Mouse (Mus musculus) thymus, adult 18-20 months (tissue): ENCODE measurements around the gene Ncoa3.
A peak's percentile ranks its signal among the peaks of the same experiment; 100 is the strongest.

Experiments
- DNase-seq, 2 experiments: peaks; one replicate each; pipeline ENCODE4 v3.0.0; 2022; ENCODE audit warnings: mixed read lengths in 2 of 2

Ncoa3 gene

DNA sequence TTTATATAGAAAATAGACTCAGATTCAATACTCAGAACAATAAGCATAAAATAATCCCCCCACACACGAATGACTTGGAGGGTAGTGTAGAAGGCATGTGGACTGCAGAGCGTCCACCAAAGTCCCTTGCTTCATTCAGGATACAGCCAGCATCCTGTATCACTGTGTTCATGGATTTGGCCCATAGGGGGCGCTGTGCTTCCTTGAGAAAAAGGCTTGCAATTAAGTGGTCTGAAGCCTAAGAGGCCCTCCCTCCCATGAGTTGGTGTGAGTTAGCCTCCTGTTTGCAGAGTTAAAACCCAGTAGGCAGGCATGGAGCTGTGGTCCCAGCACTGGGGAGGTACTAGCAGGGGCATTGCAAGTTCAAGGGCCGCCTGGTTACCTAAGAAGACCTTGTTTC, 115.9 kb downstream of the Ncoa3 start:
- peak in 1 of 2 experiments; percentile 32 for DNase-seq

DNA sequence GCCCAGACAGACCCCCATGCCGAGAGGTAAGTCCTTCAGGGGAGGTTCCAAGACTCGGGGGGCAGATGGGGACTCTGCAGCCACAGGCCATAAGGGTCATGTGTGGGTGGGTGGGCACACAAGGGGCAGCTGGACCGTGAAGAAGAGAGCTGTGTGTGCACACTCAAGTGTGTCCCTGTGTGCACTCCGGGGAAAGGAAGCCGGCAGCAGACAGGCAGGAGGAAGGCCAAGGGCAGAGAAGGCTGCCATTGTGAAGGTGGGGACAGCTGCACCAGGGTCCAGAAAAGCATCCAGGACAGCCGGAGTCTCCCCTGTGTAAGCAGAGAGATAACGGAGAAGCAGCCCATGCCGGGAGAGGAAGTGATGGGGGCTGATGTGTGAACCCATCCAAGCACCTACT, 118.3 kb downstream of the Ncoa3 start:
- no peak for DNase-seq

DNA sequence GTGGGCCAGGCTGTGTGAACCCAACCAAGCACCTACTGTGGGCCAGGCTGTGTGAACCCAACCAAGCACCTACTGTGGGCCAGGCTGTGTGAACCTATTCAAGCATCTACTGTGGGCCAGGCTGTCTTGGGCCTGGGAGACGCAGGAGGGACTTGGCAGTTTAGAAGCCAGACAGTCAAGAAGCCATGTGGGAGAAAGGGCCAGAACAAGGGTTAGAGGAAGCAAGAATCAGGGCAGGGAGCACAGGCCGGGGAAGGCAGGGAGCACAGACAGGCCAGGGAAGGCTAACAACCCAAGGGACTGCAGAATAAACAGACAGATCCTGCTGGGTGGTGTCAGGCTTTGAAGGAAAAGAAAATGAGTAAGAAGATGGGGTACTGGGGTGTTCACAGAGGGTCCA, 118.8 kb downstream of the Ncoa3 start:
- no peak for DNase-seq

DNA sequence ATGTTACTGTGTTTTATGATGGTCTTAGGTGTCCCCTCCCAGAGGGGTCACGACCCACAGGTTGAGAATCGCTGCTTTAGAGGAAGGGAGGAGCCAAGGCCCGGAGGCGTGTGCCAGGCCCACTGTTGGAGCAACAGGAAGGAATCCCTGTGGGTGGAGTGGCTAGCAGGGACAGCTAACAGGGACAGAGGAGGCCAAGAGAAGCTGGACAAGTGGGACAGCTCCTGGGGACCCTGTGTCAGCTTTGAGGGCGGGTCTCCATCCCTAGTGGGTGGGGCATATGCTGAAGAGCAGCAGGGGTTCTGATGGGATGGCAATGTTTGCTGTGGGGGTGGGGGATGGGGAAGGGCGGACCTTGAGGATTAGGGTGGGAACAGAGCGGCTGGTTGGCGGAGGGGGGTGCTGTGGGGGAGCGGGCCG, 119.4 kb downstream of the Ncoa3 start:
- DNase-seq: no peak

DNA sequence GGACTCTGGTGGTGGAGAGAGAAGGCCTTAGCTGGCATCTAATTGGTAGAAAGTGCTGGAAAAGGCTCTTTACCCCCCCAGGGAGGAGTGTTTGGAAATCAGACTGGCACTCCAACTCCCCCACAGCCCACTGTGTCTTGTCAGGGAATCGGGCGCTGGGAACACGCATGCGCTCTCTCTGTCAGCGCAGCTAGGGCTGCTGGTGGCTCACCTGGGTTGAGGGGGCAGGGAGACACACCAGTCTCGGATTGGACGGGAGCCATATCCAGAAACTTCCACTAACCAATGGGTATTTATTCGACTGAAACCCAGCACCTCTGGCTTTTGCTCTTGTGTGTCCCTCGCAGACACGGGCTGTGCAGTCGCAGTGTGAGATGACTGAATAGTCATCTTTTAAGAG, 120.5 kb downstream of the Ncoa3 start:
- DNase-seq: no peak

DNA sequence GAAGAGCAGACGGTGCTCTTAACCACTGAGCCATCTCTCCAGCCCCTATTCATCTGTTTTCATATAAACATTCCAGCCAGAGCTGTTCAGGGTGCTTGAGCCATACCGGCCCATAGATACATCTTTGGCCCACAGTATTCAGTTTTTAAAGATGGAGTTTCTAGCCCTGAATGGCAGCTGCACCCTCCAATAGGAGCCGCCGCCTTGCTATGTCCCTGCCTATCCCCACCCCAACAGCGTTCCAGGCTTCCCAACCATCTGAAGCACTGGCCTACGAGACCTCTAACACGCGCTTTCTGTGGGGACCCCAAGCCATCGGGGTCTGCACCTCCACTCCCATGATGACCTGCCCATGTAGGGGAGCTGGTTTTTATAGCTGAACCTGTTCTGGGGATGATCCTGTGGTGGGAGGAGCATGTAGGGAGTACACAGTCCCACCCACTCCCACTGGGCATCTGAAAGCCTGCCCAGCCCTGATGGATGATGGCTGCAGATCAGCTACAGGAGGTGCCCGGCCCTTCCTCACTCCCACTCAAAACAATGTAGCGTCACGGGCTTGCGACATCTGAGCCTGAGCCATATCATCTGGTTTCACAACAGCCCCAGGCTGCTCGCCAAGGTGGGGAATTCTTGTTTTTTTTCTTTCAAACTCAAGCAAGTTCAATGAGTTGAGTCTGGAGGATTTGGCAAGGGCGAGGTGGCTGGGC, 123.3 kb downstream of the Ncoa3 start:
- peak; percentile 12 to 15 for DNase-seq

DNA sequence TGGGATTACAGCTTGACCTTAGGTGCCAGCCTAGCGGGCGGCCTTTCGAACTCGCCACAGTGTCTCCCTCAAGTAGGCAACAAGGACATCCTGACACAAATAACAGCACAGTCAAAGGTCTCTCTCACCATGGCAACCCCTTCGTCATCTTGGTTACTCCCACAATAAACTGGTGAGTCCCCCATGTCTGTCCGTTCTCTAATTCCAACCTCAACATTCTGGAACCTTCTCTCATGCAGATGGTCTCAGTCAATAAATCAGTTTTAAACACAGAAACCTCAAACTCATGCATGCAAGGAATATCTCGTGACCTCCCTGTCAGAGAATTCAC, 123.8 kb downstream of the Ncoa3 start:
- no peak for DNase-seq

DNA sequence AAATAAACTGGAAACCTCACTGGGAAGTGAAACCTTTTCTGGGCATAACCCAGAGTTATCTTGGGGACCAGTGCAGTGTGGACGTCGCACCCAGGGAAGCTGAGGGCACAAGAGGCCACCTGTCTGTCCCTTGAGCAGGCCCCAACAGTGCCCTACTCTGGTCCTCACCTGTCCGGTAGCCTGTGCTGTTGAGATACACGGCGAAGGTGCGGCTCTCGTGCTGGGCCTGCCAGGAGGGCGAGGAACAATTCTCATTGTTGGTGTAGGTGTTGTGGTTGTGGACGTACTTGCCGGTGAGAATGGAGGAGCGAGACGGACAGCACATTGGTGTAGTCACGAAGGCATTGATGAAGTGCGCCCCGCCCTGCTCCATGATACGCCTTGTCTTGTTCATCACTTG, 124.3 kb downstream of the Ncoa3 start:
- DNase-seq: no peak

DNA sequence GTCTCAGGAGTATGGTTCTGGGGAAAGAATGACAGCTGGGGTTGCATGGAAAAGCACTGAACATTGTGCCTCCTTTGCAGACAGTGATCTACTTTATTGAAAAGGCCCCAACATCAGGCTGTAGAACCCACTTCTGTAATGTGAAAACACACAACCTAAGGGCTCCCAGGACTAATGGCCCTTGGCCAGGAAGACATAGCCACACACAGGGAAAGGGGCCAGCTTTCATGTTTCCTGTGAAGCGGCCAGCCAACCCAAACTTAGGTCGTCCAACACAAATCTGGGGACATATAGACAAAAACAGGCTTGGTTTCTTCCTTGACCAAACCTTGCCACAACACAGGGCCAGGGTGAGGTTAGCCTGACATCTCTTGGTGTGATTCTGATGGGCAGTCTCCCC, 127.6 kb downstream of the Ncoa3 start:
- DNase-seq: no peak

DNA sequence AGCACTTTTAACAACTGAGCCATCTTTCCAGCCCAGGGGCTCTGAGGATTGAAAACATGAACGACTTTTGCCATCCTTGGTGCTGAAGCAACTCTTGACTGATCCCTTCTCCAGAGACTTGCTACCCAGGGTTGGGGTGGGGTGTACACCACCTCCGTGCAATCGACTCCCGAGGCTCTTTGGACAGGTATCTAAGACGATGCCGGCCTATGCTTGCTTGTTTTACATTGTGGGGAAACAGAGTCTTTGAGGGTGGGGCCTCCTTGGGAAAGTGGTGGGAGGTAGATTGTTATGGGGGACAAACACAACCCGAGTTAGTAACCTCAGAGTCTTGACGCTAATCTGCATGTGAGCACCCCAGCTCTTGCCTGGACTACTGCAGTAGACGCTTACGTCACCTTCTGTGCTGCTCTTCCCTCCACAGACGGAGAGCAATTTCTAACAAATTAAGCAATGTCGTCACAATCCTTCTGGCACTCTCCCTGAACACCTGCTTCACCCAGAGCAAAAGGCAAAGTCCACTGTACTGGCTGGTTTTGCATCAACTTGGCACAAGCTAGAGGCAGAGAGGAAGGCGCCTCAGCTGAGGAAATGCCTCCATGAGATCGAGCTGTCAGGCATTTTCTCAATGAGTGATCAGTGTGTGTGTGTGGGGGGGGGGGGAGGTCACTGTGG, 129.4 kb downstream of the Ncoa3 start:
- no peak for DNase-seq

DNA sequence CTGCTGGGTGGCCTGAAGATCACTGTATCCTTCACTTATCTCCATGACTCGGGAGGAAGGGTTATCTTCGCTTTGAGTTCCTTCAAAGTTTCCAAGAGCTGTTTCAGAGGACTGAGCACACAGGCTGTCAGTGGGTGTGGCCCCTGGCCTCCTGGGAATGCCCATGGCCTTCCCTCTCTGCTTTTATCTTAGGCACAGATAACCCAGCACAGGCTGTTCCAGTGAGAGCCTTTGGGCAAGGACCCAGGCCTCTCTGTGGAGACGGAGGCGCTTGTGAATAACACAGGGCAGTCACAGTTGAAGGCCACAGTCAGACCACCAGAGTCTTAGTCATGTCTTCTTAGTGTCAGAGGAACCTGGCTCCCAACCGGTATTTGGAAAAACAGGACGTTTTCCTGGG, 130.3 kb downstream of the Ncoa3 start:
- DNase-seq: no peak
